Mouse (Mus musculus): ENCODE measurements around the gene Edem1. TPM values are rescaled to one million over a fixed set of nuclear protein-coding genes. Genes with fewer than 3 reads are reported as not detected.

The Edem1 gene
- polyA plus RNA-seq, 1 experiment, result 64.3 TPM

DNA sequence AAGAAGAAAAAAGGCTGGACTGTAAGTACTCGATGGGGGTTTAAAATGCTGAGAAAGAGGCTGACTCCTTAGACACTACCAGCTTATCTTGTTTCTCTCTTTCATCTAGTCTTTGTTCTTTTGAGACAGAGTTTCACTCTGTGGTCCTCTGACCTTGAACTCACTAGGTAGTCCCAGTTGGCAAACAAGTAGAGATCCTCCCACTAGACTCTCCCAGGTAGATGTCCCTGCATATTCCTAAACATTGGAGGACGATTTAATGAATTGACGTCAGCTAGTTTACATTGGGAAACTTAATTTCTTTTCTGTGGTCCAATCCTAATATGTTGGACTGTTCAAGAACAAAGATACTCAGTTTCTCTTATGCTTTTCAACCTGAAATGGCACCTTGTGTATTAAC, 42.9 kb upstream of the Edem1 start:
- no peak overlapping the region for H3K4me3 ChIP-seq (ENCODE audit: low read depth, low read length)

GRCm38 (mm10) chr6:108791498-108791897, 36.9 kb upstream of the Edem1 start:
- H3K4me1 ChIP-seq (ENCODE audit: control insufficient read depth, insufficient read depth, low read length), result peaks cover 1% of the 10 kb centered on the region
- no peaks in the 10 kb centered on the region for H3K36me3 ChIP-seq (ENCODE audit: control insufficient read depth, insufficient read depth, low read length, poor library complexity, severe bottlenecking)
- H3K27ac ChIP-seq (ENCODE audit: insufficient read depth, low read length), result no peak overlapping the region
- TF ChIP-seq EP300 (IDR thresholded peaks at IDR 0.05; ENCODE audit: insufficient read depth, low read depth, low read length) (no peak), CTCF (IDR thresholded peaks at IDR 0.05; ENCODE audit: low read depth, low read length) (no peak), POLR2A (IDR thresholded peaks at IDR 0.05; ENCODE audit: insufficient read depth, low read length) (no peak)
- H3K4me3 ChIP-seq (ENCODE audit: low read depth, low read length), result no peak overlapping the region
- no peak overlapping the region for H3K9ac ChIP-seq (ENCODE audit: low read depth, poor library complexity, severe bottlenecking)
- no peaks in the 10 kb centered on the region for H3K27me3 ChIP-seq (ENCODE audit: control insufficient read depth, insufficient read depth, low read length, poor library complexity, severe bottlenecking)
- no peaks in the 10 kb centered on the region for H3K9me3 ChIP-seq (replicated peaks; ENCODE audit: control insufficient read depth, insufficient read depth, low read length, poor library complexity, severe bottlenecking)

More for the DNA sequence above, 42.9 kb upstream of the Edem1 start:
- Histone ChIP-seq H3K27me3 (ENCODE audit: control insufficient read depth, insufficient read depth, low read length, poor library complexity, severe bottlenecking) (no peaks in the 10 kb centered on the region), H3K27ac (ENCODE audit: insufficient read depth, low read length) (no peak overlapping the region), H3K36me3 (ENCODE audit: control insufficient read depth, insufficient read depth, low read length, poor library complexity, severe bottlenecking) (no peaks in the 10 kb centered on the region), H3K9me3 (replicated peaks; ENCODE audit: control insufficient read depth, insufficient read depth, low read length, poor library complexity, severe bottlenecking) (no peaks in the 10 kb centered on the region), H3K9ac (ENCODE audit: low read depth, poor library complexity, severe bottlenecking) (no peak overlapping the region), H3K4me1 (ENCODE audit: control insufficient read depth, insufficient read depth, low read length) (no peaks in the 10 kb centered on the region)
- TF ChIP-seq POLR2A (IDR thresholded peaks at IDR 0.05; ENCODE audit: insufficient read depth, low read length) (no peak), CTCF (IDR thresholded peaks at IDR 0.05; ENCODE audit: low read depth, low read length) (no peak), EP300 (IDR thresholded peaks at IDR 0.05; ENCODE audit: insufficient read depth, low read depth, low read length) (no peak)

DNA sequence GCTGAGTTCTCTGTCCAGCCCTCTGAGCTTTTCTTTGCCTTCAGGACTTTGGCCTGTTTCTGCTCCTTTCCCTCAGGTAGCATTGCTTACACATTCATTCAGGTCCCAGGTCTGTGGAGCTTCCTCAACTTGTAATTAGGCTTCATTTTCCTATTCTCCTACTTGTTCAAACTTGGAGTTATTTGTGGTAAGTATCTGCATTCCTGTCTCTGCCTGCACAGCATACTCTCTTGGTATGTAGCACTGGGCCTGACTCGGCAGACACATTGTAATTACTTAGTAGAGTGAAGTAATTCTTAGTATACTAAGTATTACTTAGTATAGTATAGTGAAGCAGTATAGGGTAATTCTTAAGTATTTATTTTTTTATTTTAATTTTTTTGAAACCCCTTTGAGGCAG, 32.5 kb upstream of the Edem1 start:
- Histone ChIP-seq H3K27ac (ENCODE audit: insufficient read depth, low read length) (no peak overlapping the region), H3K9ac (ENCODE audit: low read depth, poor library complexity, severe bottlenecking) (no peak overlapping the region), H3K27me3 (ENCODE audit: control insufficient read depth, insufficient read depth, low read length, poor library complexity, severe bottlenecking) (no peaks in the 10 kb centered on the region), H3K4me3 (ENCODE audit: low read depth, low read length) (no peak overlapping the region), H3K4me1 (ENCODE audit: control insufficient read depth, insufficient read depth, low read length) (peaks cover 4% of the 10 kb centered on the region), H3K9me3 (replicated peaks; ENCODE audit: control insufficient read depth, insufficient read depth, low read length, poor library complexity, severe bottlenecking) (no peaks in the 10 kb centered on the region), H3K36me3 (ENCODE audit: control insufficient read depth, insufficient read depth, low read length, poor library complexity, severe bottlenecking) (no peaks in the 10 kb centered on the region)
- no peak for TF ChIP-seq CTCF (IDR thresholded peaks at IDR 0.05; ENCODE audit: low read depth, low read length)
- TF ChIP-seq EP300 (IDR thresholded peaks at IDR 0.05; ENCODE audit: insufficient read depth, low read depth, low read length), result no peak
- no peak for TF ChIP-seq POLR2A (IDR thresholded peaks at IDR 0.05; ENCODE audit: insufficient read depth, low read length)

- no peak overlapping the region for H3K9ac ChIP-seq (ENCODE audit: low read depth, poor library complexity, severe bottlenecking)
- H3K27me3 ChIP-seq (ENCODE audit: control insufficient read depth, insufficient read depth, low read length, poor library complexity, severe bottlenecking), result no peaks in the 10 kb centered on the region
- no peak overlapping the region for H3K4me3 ChIP-seq (ENCODE audit: low read depth, low read length)
- H3K36me3 ChIP-seq (ENCODE audit: control insufficient read depth, insufficient read depth, low read length, poor library complexity, severe bottlenecking), result no peaks in the 10 kb centered on the region
- H3K4me1 ChIP-seq (ENCODE audit: control insufficient read depth, insufficient read depth, low read length), result peaks cover 4% of the 10 kb centered on the region
- no peak overlapping the region for H3K27ac ChIP-seq (ENCODE audit: insufficient read depth, low read length)
- no peak for TF ChIP-seq POLR2A (IDR thresholded peaks at IDR 0.05; ENCODE audit: insufficient read depth, low read length)
- TF ChIP-seq EP300 (IDR thresholded peaks at IDR 0.05; ENCODE audit: insufficient read depth, low read depth, low read length), result peak; percentile 49; the same call in 1 of the 2 replicates
- no peaks in the 10 kb centered on the region for H3K9me3 ChIP-seq (replicated peaks; ENCODE audit: control insufficient read depth, insufficient read depth, low read length, poor library complexity, severe bottlenecking)
Observed at GRCm38 (mm10) chr6:108796706-108797105, 31.7 kb upstream of the Edem1 start.

- Histone ChIP-seq H3K27me3 (ENCODE audit: control insufficient read depth, insufficient read depth, low read length, poor library complexity, severe bottlenecking) (no peaks in the 10 kb centered on the region), H3K4me3 (ENCODE audit: low read depth, low read length) (no peak overlapping the region), H3K4me1 (ENCODE audit: control insufficient read depth, insufficient read depth, low read length) (no peaks in the 10 kb centered on the region), H3K9me3 (replicated peaks; ENCODE audit: control insufficient read depth, insufficient read depth, low read length, poor library complexity, severe bottlenecking) (no peaks in the 10 kb centered on the region), H3K36me3 (ENCODE audit: control insufficient read depth, insufficient read depth, low read length, poor library complexity, severe bottlenecking) (no peaks in the 10 kb centered on the region), H3K9ac (ENCODE audit: low read depth, poor library complexity, severe bottlenecking) (no peak overlapping the region), H3K27ac (ENCODE audit: insufficient read depth, low read length) (no peak overlapping the region)
- TF ChIP-seq CTCF (IDR thresholded peaks at IDR 0.05; ENCODE audit: low read depth, low read length) (no peak), EP300 (IDR thresholded peaks at IDR 0.05; ENCODE audit: insufficient read depth, low read depth, low read length) (no peak), POLR2A (IDR thresholded peaks at IDR 0.05; ENCODE audit: insufficient read depth, low read length) (no peak)
Observed at GRCm38 (mm10) chr6:108805194-108805593, 23.2 kb upstream of the Edem1 start.

DNA sequence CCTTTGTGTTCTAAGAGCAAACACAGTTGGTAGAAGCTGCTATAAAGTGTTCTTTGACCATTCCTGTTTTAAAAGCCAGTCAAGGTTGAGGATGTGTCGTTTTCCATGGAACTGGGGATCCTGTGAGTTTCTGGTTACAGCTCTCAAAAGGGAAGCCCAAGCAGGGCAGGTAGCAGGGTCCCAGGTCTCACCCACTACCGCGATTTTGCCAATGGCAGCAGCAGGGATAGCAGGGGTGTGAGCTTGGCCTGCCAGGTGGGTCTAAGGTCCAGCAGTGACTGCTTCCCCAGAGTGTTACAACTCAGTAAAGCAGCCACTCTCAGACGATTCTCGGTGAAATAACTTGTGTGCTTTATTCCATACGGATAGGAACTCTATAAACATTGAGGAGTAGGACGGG, 22.6 kb upstream of the Edem1 start:
- no peaks in the 10 kb centered on the region for H3K9me3 ChIP-seq (replicated peaks; ENCODE audit: control insufficient read depth, insufficient read depth, low read length, poor library complexity, severe bottlenecking)
- H3K27me3 ChIP-seq (ENCODE audit: control insufficient read depth, insufficient read depth, low read length, poor library complexity, severe bottlenecking), result no peaks in the 10 kb centered on the region
- H3K9ac ChIP-seq (ENCODE audit: low read depth, poor library complexity, severe bottlenecking), result no peak overlapping the region
- no peaks in the 10 kb centered on the region for H3K36me3 ChIP-seq (ENCODE audit: control insufficient read depth, insufficient read depth, low read length, poor library complexity, severe bottlenecking)
- no peak overlapping the region for H3K27ac ChIP-seq (ENCODE audit: insufficient read depth, low read length)
- TF ChIP-seq EP300 (IDR thresholded peaks at IDR 0.05; ENCODE audit: insufficient read depth, low read depth, low read length) (no peak), CTCF (IDR thresholded peaks at IDR 0.05; ENCODE audit: low read depth, low read length) (no peak), POLR2A (IDR thresholded peaks at IDR 0.05; ENCODE audit: insufficient read depth, low read length) (no peak)
- H3K4me3 ChIP-seq (ENCODE audit: low read depth, low read length), result no peak overlapping the region
- H3K4me1 ChIP-seq (ENCODE audit: control insufficient read depth, insufficient read depth, low read length), result no peaks in the 10 kb centered on the region

Data from ES-Bruce4 (cell line).